Mouse (Mus musculus): ENCODE measurements around the gene Mmp21.

Mmp21 gene

GRCm38 (mm10) chr7:133645716-133646115 is 34.1 kb downstream of the Mmp21 start:
- DNase-seq = no peak

GRCm38 (mm10) chr7:133638821-133639220 is 41.0 kb downstream of the Mmp21 start:
- DNase-seq = no peak

GRCm38 (mm10) chr7:133638306-133638705 is 41.6 kb downstream of the Mmp21 start:
- no peak for DNase-seq

GRCm38 (mm10) chr7:133637361-133638305 is 42.2 kb downstream of the Mmp21 start, which contains the start of gene Edrf1:
Gene Edrf1 (plus strand): TSS chr7:133637543.
- DNase-seq = peak; percentile 90 to 92

GRCm38 (mm10) chr7:133636738-133637352 is 43.0 kb downstream of the Mmp21 start:
- peak; percentile 70 to 78 for DNase-seq

- DNase-seq = no peak
Observed at GRCm38 (mm10) chr7:133634932-133635650, 44.8 kb downstream of the Mmp21 start.

- DNase-seq = peak in 1 of 2 experiments; percentile 19
Observed at GRCm38 (mm10) chr7:133632476-133632875, 47.4 kb downstream of the Mmp21 start.

- no peak for DNase-seq
Observed at GRCm38 (mm10) chr7:133630821-133631220, 49.0 kb downstream of the Mmp21 start.

- no peak for DNase-seq
Observed at GRCm38 (mm10) chr7:133627184-133627936, 52.5 kb downstream of the Mmp21 start.

Data from thymus, adult 18-20 months (tissue).